Mouse (Mus musculus) embryo, embryonic 10.5 days (tissue): ENCODE measurements at regions not wholly inside any gene's neighbourhood (a gene's known extent, or its start where the extent isn't known, plus 50 kb on each side); places are given as distances from the start of the nearest gene placed in this dataset.

Source experiments
- DNase-seq: peaks from one replicate; pipeline ENCODE4 v3.0.0-alpha.2; 2015; ENCODE audit warnings: low spot score

GRCm38 (mm10) chr12:68365404-68366059 lies 793.5 kb downstream of the Rps29 start:
- DNase-seq, result peak; percentile 13

- DNase-seq, result no peak
Measured at GRCm38 (mm10) chr12:68363196-68363595, 795.8 kb downstream of the Rps29 start.

GRCm38 (mm10) chr12:68346517-68347099 lies 812.4 kb downstream of the Rps29 start:
- DNase-seq, result peak; percentile 21

DNA sequence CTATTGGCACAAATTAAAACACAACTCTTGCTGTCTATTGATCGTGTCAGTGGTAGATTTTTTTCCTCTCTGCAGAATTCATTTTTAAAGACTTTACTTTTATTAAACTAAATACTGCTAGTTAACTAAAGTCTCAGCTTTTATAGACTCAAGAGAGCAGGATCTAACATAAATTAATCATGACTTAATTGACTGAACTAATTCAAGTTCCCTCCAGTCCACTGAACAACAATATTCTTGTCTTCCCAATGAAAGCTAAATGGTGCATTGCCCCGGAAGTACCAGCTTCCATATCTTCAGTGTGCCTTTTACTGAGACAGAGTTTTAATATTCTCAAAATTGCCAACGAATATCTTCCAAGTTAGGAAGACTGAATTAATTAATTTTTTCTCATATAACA lies 825.2 kb downstream of the Rps29 start:
- DNase-seq, result no peak

DNA sequence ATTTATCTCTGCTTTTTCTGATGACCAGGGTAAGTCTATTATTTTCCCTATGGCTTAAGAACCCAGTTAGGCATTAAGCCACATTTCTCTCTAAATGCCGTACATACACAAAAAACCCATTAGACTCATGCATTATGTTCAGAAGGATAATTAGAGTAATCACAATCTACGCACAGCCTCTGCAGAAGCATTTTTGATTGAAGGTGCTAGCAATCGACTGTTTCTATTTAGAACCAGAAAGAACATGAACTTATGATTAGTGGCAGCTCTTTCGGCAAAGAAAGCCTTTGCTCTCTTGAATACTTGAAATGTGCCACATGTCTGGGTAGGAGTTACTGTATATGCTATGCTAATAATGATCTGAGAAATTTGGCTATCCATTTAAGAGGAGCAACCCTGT lies 825.6 kb downstream of the Rps29 start:
- DNase-seq, result no peak

DNA sequence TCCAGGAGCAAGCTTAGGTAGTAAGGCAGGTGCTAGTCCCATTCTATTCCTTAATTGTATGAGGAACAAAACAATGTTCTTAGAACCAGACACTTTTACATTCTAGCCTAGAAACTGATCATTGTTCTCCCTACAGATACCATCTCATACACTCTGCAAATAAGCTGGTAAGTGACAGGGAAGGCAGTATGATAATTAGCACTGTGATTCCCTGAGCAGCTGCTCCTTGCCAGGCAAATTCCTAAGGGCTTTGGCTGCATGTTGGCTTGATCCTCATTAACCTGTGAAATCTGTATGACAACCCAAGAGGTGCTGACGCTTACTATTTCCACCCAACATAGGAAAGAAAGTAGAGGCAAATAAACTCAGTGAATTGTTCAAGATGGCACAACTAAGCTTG lies 826.5 kb downstream of the Rps29 start:
- no peak for DNase-seq
